Comparison of ENCODE assay signal across 11 mouse cellular contexts in genomic region chr17:31207771-31208334, GRCm38 (mm10). TPM values are rescaled to one million over a fixed set of nuclear protein-coding genes. Genes with fewer than 3 reads are reported as not detected.
A peak's percentile ranks its signal among the peaks of the same experiment; 100 is the strongest.
DNase-seq lines count a peak whose midpoint lies in the region; ATAC-seq lines count a peak whose summit lies in the region.
"Had no signal": no experiment of that assay in that cellular context is flagged by ENCODE, and none has a peak within 500 bp of the region (broad histone marks: within the 10 kb centered on the region; RNA-seq: fewer than 3 reads in every experiment).

Ubash3a (plus strand) TSS chr17:31207873.

- H3K9me3 ChIP-seq in neural tube, embryonic 15.5 days (replicated peaks): no peaks in the 10 kb centered on the region
- H3K9me3 ChIP-seq in intestine, embryonic 15.5 days: no peaks in the 10 kb centered on the region
- H3K9me3 ChIP-seq in limb, embryonic 10.5 days (replicated peaks): no peaks in the 10 kb centered on the region
- H3K9me3 ChIP-seq: hindbrain, embryonic 12.5 days; midbrain, embryonic 13.5 days had no signal

- no peaks in the 10 kb centered on the region for H3K36me3 ChIP-seq in neural tube, embryonic 15.5 days
- no peaks in the 10 kb centered on the region for H3K36me3 ChIP-seq in intestine, embryonic 15.5 days
- no peaks in the 10 kb centered on the region for H3K36me3 ChIP-seq in limb, embryonic 10.5 days
- H3K36me3 ChIP-seq: hindbrain, embryonic 12.5 days; midbrain, embryonic 13.5 days had no signal

- peak; percentile 44 to 63; a peak in 2 of 4 replicates for ATAC-seq in hematopoietic stem cell, adult 5-6 weeks (replicated peaks in 1 of 2; ENCODE audit: insufficient read depth in 1 of 2, low FRiP score in 2 of 2, low TSS enrichment in 1 of 2, low read depth in 1 of 2, poor library complexity in 2 of 2, severe bottlenecking in 2 of 2)
- ATAC-seq in neural tube, embryonic 15.5 days (ENCODE audit: low FRiP score): no peak
- no peak for ATAC-seq in intestine, embryonic 15.5 days
- ATAC-seq: midbrain, embryonic 13.5 days had no signal

- no peak within 1 kb of the TSS for H3K4me2 ChIP-seq in neural tube, embryonic 15.5 days
- H3K4me2 ChIP-seq in intestine, embryonic 15.5 days (replicated peaks): no peak within 1 kb of the TSS
- H3K4me2 ChIP-seq: hindbrain, embryonic 12.5 days; midbrain, embryonic 13.5 days had no signal

- no peaks in the 10 kb centered on the region for H3K4me1 ChIP-seq in neural tube, embryonic 15.5 days
- no peaks in the 10 kb centered on the region for H3K4me1 ChIP-seq in intestine, embryonic 15.5 days (replicated peaks)
- H3K4me1 ChIP-seq in limb, embryonic 10.5 days: no peaks in the 10 kb centered on the region
- H3K4me1 ChIP-seq: hindbrain, embryonic 12.5 days; midbrain, embryonic 13.5 days had no signal

- no peak within 1 kb of the TSS for H3K27ac ChIP-seq in neural tube, embryonic 15.5 days (replicated peaks)
- no peak within 1 kb of the TSS for H3K27ac ChIP-seq in intestine, embryonic 15.5 days
- H3K27ac ChIP-seq in limb, embryonic 10.5 days: no peak within 1 kb of the TSS
- H3K27ac ChIP-seq: hindbrain, embryonic 12.5 days; midbrain, embryonic 13.5 days had no signal

- no peaks in the 10 kb centered on the region for H3K27me3 ChIP-seq in neural tube, embryonic 15.5 days (replicated peaks)
- H3K27me3 ChIP-seq in intestine, embryonic 15.5 days (replicated peaks): no peaks in the 10 kb centered on the region
- no peaks in the 10 kb centered on the region for H3K27me3 ChIP-seq in limb, embryonic 10.5 days (ENCODE audit: low read depth, poor library complexity, severe bottlenecking)
- H3K27me3 ChIP-seq: hindbrain, embryonic 12.5 days; midbrain, embryonic 13.5 days had no signal

- DNase-seq in spleen, postnatal 36 days (ENCODE audit: low spot score in 2 of 2): peak; percentile 50 to 51
- DNase-seq in spleen, adult 18-20 months: no peak
- peak; percentile 85 for DNase-seq in naive thymus-derived CD4-positive, alpha-beta T cell, adult 2 months (ENCODE audit: low read depth)
- DNase-seq in left cerebral cortex, adult 11 months (ENCODE audit: low spot score): no peak
- no peak for DNase-seq in limb, embryonic 10.5 days (ENCODE audit: low spot score)

- no peak within 1 kb of the TSS for H3K9ac ChIP-seq in neural tube, embryonic 15.5 days (replicated peaks)
- no peak within 1 kb of the TSS for H3K9ac ChIP-seq in intestine, embryonic 15.5 days
- H3K9ac ChIP-seq: hindbrain, embryonic 12.5 days; midbrain, embryonic 13.5 days had no signal

- H3K4me3 ChIP-seq in neural tube, embryonic 15.5 days (replicated peaks): no peak within 1 kb of the TSS
- H3K4me3 ChIP-seq in intestine, embryonic 15.5 days (replicated peaks): no peak within 1 kb of the TSS
- no peak within 1 kb of the TSS for H3K4me3 ChIP-seq in limb, embryonic 10.5 days
- H3K4me3 ChIP-seq: hindbrain, embryonic 12.5 days; midbrain, embryonic 13.5 days had no signal

- WGBS in neural tube, embryonic 15.5 days: 82% methylated on average over 12 of the region's 12 CpGs
- 51% methylated on average over 12 of the region's 12 CpGs for WGBS in intestine, embryonic 15.5 days
- WGBS in limb, embryonic 10.5 days: 85% methylated on average over 12 of the region's 12 CpGs

RNA-seq across cellular contexts. Expression of gene Ubash3a, which starts in this region (rescaled TPM):
- total RNA-seq in hematopoietic stem cell, adult 5-6 weeks (2017): 24.5 and 39.6 TPM in 2 replicates
- 7.3 TPM in 1 of 2 replicates, not detected in the other for polyA plus RNA-seq in neural tube, embryonic 15.5 days (2015; fragmentation: Nextera tagmentation; extraction: Ambion mirVana)
- polyA plus RNA-seq in intestine, embryonic 15.5 days (2015; fragmentation: Nextera tagmentation; extraction: Ambion mirVana): 0.20 and 0.21 TPM in 2 replicates
- polyA plus RNA-seq in limb, embryonic 10.5 days (2016; fragmentation: Nextera tagmentation; extraction: Ambion mirVana): 0.33 and 0.74 TPM in 2 replicates
- polyA plus RNA-seq: frontal cortex, adult 2 months; hindbrain, embryonic 12.5 days had no signal

Comparison
In these comparisons a context has a peak if more than half of its experiments do, and no peak if none do; other contexts are left out.
1. DNase-seq: peak in spleen, postnatal 36 days (2 of 2) and naive thymus-derived CD4-positive, alpha-beta T cell, adult 2 months (single experiment); none in spleen, adult 18-20 months (0 of 2), left cerebral cortex, adult 11 months (single experiment) and limb, embryonic 10.5 days (single experiment).
2. ATAC-seq: peak in hematopoietic stem cell, adult 5-6 weeks (2 of 2); none in neural tube, embryonic 15.5 days (single experiment) and intestine, embryonic 15.5 days (single experiment).